Mouse (Mus musculus): ENCODE results near the gene Apom. TPM values are rescaled to one million over a fixed set of nuclear protein-coding genes. Genes with fewer than 3 reads are reported as not detected.

The Apom gene
- polyA plus RNA-seq, 1 experiment from 2014 or later: 0.15 TPM

DNA sequence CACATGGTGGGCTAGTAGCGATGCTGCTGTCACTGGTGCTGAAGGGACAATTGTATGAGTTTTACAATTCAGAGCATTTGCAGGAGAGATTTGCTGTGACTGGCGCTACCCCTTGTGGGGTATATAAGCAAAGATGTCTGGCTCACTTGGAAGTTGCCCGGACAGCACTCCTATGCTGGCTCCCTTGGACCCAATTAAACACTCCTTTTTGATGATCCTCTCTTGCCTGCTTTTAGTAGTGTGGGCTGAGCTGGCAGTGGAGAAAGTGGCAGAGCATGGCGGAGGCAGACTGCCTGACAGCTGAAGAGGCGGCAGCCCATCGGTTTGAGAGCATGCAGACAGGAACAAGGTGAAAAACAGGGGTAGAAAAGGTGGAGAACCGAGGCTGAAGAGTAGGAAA is 35.9 kb upstream of the Apom start:
- TF ChIP-seq CTCF (IDR thresholded peaks at IDR 0.05): no peak
- H3K27me3 ChIP-seq: no peaks in the 10 kb centered on the region
- in situ Hi-C loops (cut with MboI; ENCODE audit: low pct_unique_long_range_greater_than_20kb): loop anchor here (5.0 kb wide), 1 partner anchor 65 kb away; the partner anchor contains the start of gene Atp6v1g2
- DNase-seq (ENCODE audit: low read depth, low spot score): no peak
- ATAC-seq: no peak
- POLR2A ChIA-PET: no interaction called here
- CTCF ChIA-PET: interaction anchor here (0.8 to 12.3 kb wide), 7 partner anchors 10 to 90 kb away, joined by 3 to 239 read pairs (median 10); partner anchors contain the start of genes Atp6v1g2, Ddx39b, Gpank1 and Nfkbil1

DNA sequence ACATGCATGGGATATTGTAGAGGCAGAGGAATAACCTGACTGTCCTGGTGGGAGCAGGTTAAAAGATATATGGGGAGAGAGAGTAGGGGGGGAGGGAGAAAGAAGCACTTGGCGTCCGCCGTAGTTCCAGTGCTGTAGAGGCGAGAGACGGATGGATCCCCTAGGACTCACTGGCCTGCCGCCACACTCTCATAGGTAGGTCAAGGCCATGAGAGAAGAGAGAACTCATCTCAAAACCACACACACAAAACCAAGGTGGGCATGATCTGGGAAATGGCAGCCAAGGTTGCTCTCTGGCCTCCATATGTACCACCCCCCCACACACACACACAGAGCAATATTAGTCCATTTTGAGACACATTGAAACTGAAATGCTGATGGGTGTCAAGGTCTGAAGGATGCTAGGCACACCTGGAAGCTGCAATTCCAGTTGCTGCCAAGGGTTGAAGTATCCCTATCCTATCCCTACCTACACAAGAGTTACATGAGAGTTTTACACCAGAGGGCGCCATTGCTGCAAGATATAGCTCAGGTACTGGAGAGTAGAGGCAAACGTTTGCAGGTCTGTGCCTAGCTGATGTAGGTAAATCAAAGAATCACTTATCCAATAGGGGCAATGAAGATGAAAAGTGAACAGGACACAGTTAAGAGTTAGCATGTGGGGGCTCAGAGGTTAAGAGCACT is 34.6 kb upstream of the Apom start:
- no peak for TF ChIP-seq CTCF (IDR thresholded peaks at IDR 0.05)
- DNase-seq (ENCODE audit: low read depth, low spot score): peak; percentile 38
- ATAC-seq: no peak
- CTCF ChIA-PET: interaction anchor here (0.8 to 12.3 kb wide), 8 partner anchors 11 to 91 kb away, joined by 3 to 239 read pairs (median 5); partner anchors contain the start of genes Atp6v1g2, Ddx39b, Ltb and Nfkbil1
- in situ Hi-C loops (cut with MboI; ENCODE audit: low pct_unique_long_range_greater_than_20kb): loop anchor here (5.0 kb wide), 1 partner anchor 66 kb away; the partner anchor contains the start of gene Atp6v1g2
- POLR2A ChIA-PET: interaction anchor here (2.2 kb wide), 1 partner anchor 67 kb away, joined by 5 read pairs; the partner anchor contains the start of gene Atp6v1g2
- no peaks in the 10 kb centered on the region for H3K27me3 ChIP-seq

GRCm38 (mm10) chr17:35165451-35166155 is 33.8 kb upstream of the Apom start:
- no peaks in the 10 kb centered on the region for H3K27me3 ChIP-seq
- ATAC-seq (peak; percentile 73), DNase-seq (ENCODE audit: low read depth, low spot score) (no peak)
- in situ Hi-C loops (cut with MboI; ENCODE audit: low pct_unique_long_range_greater_than_20kb): loop anchor here (5.0 kb wide), 1 partner anchor 67 kb away; the partner anchor contains the start of gene Atp6v1g2
- CTCF ChIA-PET: interaction anchor here (0.9 to 12.3 kb wide), 5 partner anchors 13 to 67 kb away, joined by 3 to 239 read pairs (median 10); partner anchors contain the start of genes Atp6v1g2, Ddx39b, Ltb and Nfkbil1
- POLR2A ChIA-PET: interaction anchor here (1.6 to 2.2 kb wide), 2 partner anchors 68 to 79 kb away, joined by 4 to 5 read pairs; partner anchors contain the start of gene Atp6v1g2
- no peak for TF ChIP-seq CTCF (IDR thresholded peaks at IDR 0.05)

DNA sequence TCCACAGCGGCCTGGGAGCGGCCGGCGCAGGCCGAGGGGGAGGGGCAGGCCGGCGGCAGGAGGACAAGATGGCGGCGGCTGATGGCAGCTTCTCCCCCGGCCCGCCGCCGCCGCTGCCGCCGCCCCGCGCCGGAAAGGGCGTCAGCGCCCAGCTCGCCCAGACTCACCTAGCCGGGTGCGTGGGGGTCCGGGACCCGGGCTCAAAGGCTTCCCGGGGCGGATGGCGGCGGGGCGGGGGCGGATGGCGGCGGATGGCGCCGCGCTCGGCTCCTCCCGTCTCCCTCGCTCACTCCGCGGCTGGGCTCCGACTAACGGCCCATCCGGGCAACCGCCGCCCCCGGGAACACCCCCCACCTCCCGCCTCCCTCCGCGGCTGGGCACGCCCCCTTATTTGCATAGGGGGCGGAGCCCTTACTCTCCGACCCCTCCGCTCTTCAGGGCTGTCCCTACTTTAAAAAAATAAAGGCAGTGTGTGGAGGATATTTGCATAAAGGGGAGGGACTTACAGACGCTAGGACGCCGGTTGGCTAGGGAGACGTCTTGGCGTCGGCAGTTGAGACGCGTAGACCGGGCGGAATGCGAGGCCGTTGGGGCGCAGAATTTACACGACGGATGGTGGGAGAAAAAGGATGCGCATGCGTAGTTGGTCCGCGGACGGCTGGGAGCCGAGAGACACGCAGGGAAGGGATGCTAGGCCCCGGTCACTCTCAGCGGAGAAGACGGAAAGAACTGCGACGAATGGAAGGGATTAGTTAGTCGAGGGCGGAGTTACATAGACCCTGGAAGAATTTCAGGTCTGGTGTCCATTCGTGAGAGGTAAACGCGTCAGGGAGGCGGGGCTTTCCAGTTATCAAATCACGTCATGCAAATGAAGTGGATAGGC is 33.0 kb upstream of the Apom start, which contains the start of gene Prrc2a:
Prrc2a (minus strand) TSS at position 330 of the 883 bp plus-strand sequence.
- ChIA-PET POLR2A (interaction anchor here (0.6 to 1.9 kb wide), 6 partner anchors 9 to 80 kb away, joined by 3 to 6 read pairs (median 4); partner anchors contain the start of gene Ddx39b), CTCF (interaction anchor here (0.8 to 12.3 kb wide), 3 partner anchors 61 to 82 kb away, joined by 3 to 239 read pairs (median 6); partner anchors contain the start of genes Atp6v1g2, Ddx39b and Nfkbil1)
- DNase-seq (ENCODE audit: low read depth, low spot score) (peak; percentile 97), ATAC-seq (peak; percentile 92)
- no peaks in the 10 kb centered on the region for H3K27me3 ChIP-seq
- no peak for TF ChIP-seq CTCF (IDR thresholded peaks at IDR 0.05)
- in situ Hi-C loops (cut with MboI; ENCODE audit: low pct_unique_long_range_greater_than_20kb): loop anchor here (5.0 kb wide), 1 partner anchor 67 kb away; the partner anchor contains the start of gene Atp6v1g2

DNA sequence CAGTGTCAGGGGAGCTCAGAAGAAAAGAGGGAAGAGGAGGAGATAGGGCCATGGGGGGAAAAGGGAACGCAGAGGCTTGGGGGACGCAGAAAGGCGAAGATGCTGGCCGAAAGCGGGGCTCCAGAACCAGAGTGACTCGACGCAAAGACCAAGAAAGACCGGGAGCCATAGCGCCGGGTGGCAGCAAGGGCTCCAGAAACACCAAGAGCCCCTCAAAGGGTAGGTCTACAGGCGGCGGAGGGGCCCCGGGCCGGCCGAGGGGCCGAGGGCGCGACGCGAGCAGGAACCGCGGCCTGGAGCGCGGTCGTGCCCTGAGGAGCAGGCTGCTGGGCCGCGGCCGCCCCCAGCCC is 32.3 kb upstream of the Apom start:
- no peak for ATAC-seq
- in situ Hi-C loops (cut with MboI; ENCODE audit: low pct_unique_long_range_greater_than_20kb): no loop called here
- H3K27me3 ChIP-seq: no peaks in the 10 kb centered on the region
- ChIA-PET POLR2A (interaction anchor here (0.6 to 2.2 kb wide), 11 partner anchors 9 to 752 kb away, joined by 3 to 7 read pairs (median 5); partner anchors contain the start of gene Ddx39b), CTCF (interaction anchor here (0.8 to 2.0 kb wide), 3 partner anchors 26 to 82 kb away, joined by 3 to 8 read pairs (median 6); no protein-coding TSS in a partner anchor)
- no peak for DNase-seq (ENCODE audit: low read depth, low spot score)
- TF ChIP-seq CTCF (IDR thresholded peaks at IDR 0.05): no peak

GRCm38 (mm10) chr17:35163326-35164081 is 31.7 kb upstream of the Apom start:
- in situ Hi-C loops (cut with MboI; ENCODE audit: low pct_unique_long_range_greater_than_20kb): no loop called here
- ChIA-PET POLR2A (interaction anchor here (0.6 to 2.2 kb wide), 10 partner anchors 8 to 752 kb away, joined by 3 to 7 read pairs (median 5); no protein-coding TSS in a partner anchor), CTCF (interaction anchor here (0.8 to 2.4 kb wide), 6 partner anchors 12 to 83 kb away, joined by 3 to 8 read pairs (median 5); partner anchors contain the start of gene D17H6S53E)
- H3K27me3 ChIP-seq: no peaks in the 10 kb centered on the region
- no peak for ATAC-seq
- no peak for DNase-seq (ENCODE audit: low read depth, low spot score)
- no peak for TF ChIP-seq CTCF (IDR thresholded peaks at IDR 0.05)

GRCm38 (mm10) chr17:35162730-35163129 is 30.9 kb upstream of the Apom start:
- DNase-seq (ENCODE audit: low read depth, low spot score) (no peak), ATAC-seq (no peak)
- CTCF ChIA-PET: interaction anchor here (0.9 to 2.4 kb wide), 6 partner anchors 10 to 84 kb away, joined by 3 to 8 read pairs (median 5); partner anchors contain the start of gene D17H6S53E
- POLR2A ChIA-PET: interaction anchor here (0.6 to 2.2 kb wide), 8 partner anchors 9 to 81 kb away, joined by 3 to 7 read pairs (median 4); no protein-coding TSS in a partner anchor
- in situ Hi-C loops (cut with MboI; ENCODE audit: low pct_unique_long_range_greater_than_20kb): no loop called here
- TF ChIP-seq CTCF (IDR thresholded peaks at IDR 0.05): no peak
- H3K27me3 ChIP-seq: no peaks in the 10 kb centered on the region

DNA sequence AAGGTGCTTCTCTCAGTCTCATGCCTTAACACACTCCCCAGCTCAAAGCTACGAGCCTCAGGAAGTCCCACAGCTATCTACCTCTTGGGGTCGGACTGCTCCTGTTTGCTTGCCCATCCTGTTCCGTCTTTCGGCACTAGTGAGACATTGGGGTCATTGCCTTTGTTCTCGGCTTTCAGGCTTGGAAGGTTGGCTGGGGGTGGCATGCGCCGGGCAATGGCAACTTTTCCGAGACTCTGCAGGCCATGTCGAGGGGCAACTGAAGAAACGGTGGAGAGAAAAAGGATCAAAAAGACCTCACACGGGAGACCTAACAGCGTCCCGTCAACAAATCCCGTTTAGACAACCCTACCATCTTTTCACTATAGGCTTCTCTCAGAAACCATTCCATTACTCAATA is 30.3 kb upstream of the Apom start:
- ChIA-PET CTCF (interaction anchor here (1.4 to 2.4 kb wide), 4 partner anchors 9 to 36 kb away, joined by 4 to 8 read pairs (median 5); partner anchors contain the start of gene D17H6S53E), POLR2A (interaction anchor here (0.6 to 2.2 kb wide), 5 partner anchors 10 to 81 kb away, joined by 3 to 5 read pairs (median 5); no protein-coding TSS in a partner anchor)
- DNase-seq (ENCODE audit: low read depth, low spot score) (no peak), ATAC-seq (no peak)
- TF ChIP-seq CTCF (IDR thresholded peaks at IDR 0.05): no peak
- H3K27me3 ChIP-seq: no peaks in the 10 kb centered on the region
- in situ Hi-C loops (cut with MboI; ENCODE audit: low pct_unique_long_range_greater_than_20kb): no loop called here
